ENCODE assay signal across 14 mouse cellular contexts in genomic region chr5:34512486-34512885, GRCm38 (mm10). TPM values are rescaled to one million over a fixed set of nuclear protein-coding genes. Genes with fewer than 3 reads are reported as not detected.
A peak's percentile ranks its signal among the peaks of the same experiment; 100 is the strongest.
DNase-seq lines count a peak whose midpoint lies in the region; ATAC-seq lines count a peak whose summit lies in the region.
"Had no signal": no experiment of that assay in that cellular context is flagged by ENCODE, and none has a peak within 500 bp of the region (broad histone marks: within the 10 kb centered on the region; RNA-seq: fewer than 3 reads in every experiment).

No protein-coding gene starts in this region.

- DNase-seq in heart, adult 18-20 months: no peak
- DNase-seq in limb, embryonic 10.5 days (ENCODE audit: low spot score): no peak
- DNase-seq: adrenal gland, postnatal 14 days; cerebellum, postnatal 14 days; kidney, adult 11 months; right cerebral cortex, adult 18-20 months had no signal

- peak overlapping the region; percentile 91 for H3K4me2 ChIP-seq in heart, embryonic 15.5 days
- H3K4me2 ChIP-seq in limb, embryonic 13.5 days (replicated peaks): no peak overlapping the region; the same call in 1 of the 2 replicates
- H3K4me2 ChIP-seq in embryonic facial prominence, embryonic 15.5 days (replicated peaks): peak overlapping the region; percentile 92; the same call in 1 of the 2 replicates
- peak overlapping the region; percentile 92; the same call in 1 of the 2 replicates for H3K4me2 ChIP-seq in stomach, embryonic 14.5 days (replicated peaks; ENCODE audit: low read depth, low read length)
- no peak overlapping the region for H3K4me2 ChIP-seq in forebrain, embryonic 13.5 days

- no peaks in the 10 kb centered on the region for H3K27me3 ChIP-seq in heart, embryonic 15.5 days
- peaks cover 11% of the 10 kb centered on the region for H3K27me3 ChIP-seq in limb, embryonic 13.5 days
- peaks cover 23% of the 10 kb centered on the region for H3K27me3 ChIP-seq in limb, embryonic 10.5 days (ENCODE audit: low read depth, poor library complexity, severe bottlenecking)
- H3K27me3 ChIP-seq in embryonic facial prominence, embryonic 15.5 days: no peaks in the 10 kb centered on the region
- no peaks in the 10 kb centered on the region for H3K27me3 ChIP-seq in stomach, embryonic 14.5 days (ENCODE audit: control insufficient read depth, insufficient read depth, low read length)
- H3K27me3 ChIP-seq in forebrain, embryonic 13.5 days: peaks cover 14% of the 10 kb centered on the region
- H3K27me3 ChIP-seq: limb, embryonic 15.5 days had no signal

- H3K9me3 ChIP-seq in heart, embryonic 15.5 days (replicated peaks): no peaks in the 10 kb centered on the region
- H3K9me3 ChIP-seq in limb, embryonic 13.5 days: 0 out of 2 replicates have a peak, but pooled peaks cover 3% of the 10 kb centered on the region
- no peaks in the 10 kb centered on the region for H3K9me3 ChIP-seq in limb, embryonic 10.5 days (replicated peaks)
- H3K9me3 ChIP-seq in embryonic facial prominence, embryonic 15.5 days (replicated peaks): no peaks in the 10 kb centered on the region
- no peaks in the 10 kb centered on the region for H3K9me3 ChIP-seq in stomach, embryonic 14.5 days (ENCODE audit: control insufficient read depth, low read depth, low read length)
- no peaks in the 10 kb centered on the region for H3K9me3 ChIP-seq in forebrain, embryonic 13.5 days (replicated peaks)
- H3K9me3 ChIP-seq: forebrain, embryonic 12.5 days; G1E; limb, embryonic 15.5 days had no signal

- H3K9ac ChIP-seq in heart, embryonic 15.5 days: no peak overlapping the region
- H3K9ac ChIP-seq in limb, embryonic 13.5 days: no peak overlapping the region
- no peak overlapping the region for H3K9ac ChIP-seq in embryonic facial prominence, embryonic 15.5 days
- H3K9ac ChIP-seq in stomach, embryonic 14.5 days (replicated peaks; ENCODE audit: low read depth, low read length): no peak overlapping the region
- no peak overlapping the region for H3K9ac ChIP-seq in forebrain, embryonic 13.5 days

- no peak overlapping the region for H3K27ac ChIP-seq in heart, embryonic 15.5 days
- no peak overlapping the region for H3K27ac ChIP-seq in limb, embryonic 13.5 days
- no peak overlapping the region for H3K27ac ChIP-seq in limb, embryonic 10.5 days
- no peak overlapping the region for H3K27ac ChIP-seq in embryonic facial prominence, embryonic 15.5 days (replicated peaks)
- no peak overlapping the region for H3K27ac ChIP-seq in stomach, embryonic 14.5 days (ENCODE audit: low read length)
- no peak overlapping the region for H3K27ac ChIP-seq in forebrain, embryonic 13.5 days
- H3K27ac ChIP-seq: forebrain, embryonic 12.5 days; limb, embryonic 15.5 days had no signal

- ATAC-seq in heart, embryonic 15.5 days (replicated peaks; ENCODE audit: insufficient number of reproducible peaks, insufficient read depth, low FRiP score, low read depth): no peak
- no peak for ATAC-seq in limb, embryonic 13.5 days (ENCODE audit: low FRiP score, low read depth)
- ATAC-seq in embryonic facial prominence, embryonic 15.5 days (ENCODE audit: insufficient number of reproducible peaks, low FRiP score, low TSS enrichment, low read depth): no peak
- no peak for ATAC-seq in stomach, embryonic 14.5 days (ENCODE audit: insufficient number of reproducible peaks, insufficient read depth, low FRiP score, low read depth)
- ATAC-seq in forebrain, embryonic 13.5 days: no peak

- H3K36me3 ChIP-seq in heart, embryonic 15.5 days: no peaks in the 10 kb centered on the region
- no peaks in the 10 kb centered on the region for H3K36me3 ChIP-seq in limb, embryonic 13.5 days
- no peaks in the 10 kb centered on the region for H3K36me3 ChIP-seq in limb, embryonic 10.5 days
- H3K36me3 ChIP-seq in embryonic facial prominence, embryonic 15.5 days: no peaks in the 10 kb centered on the region
- no peaks in the 10 kb centered on the region for H3K36me3 ChIP-seq in stomach, embryonic 14.5 days (ENCODE audit: control insufficient read depth, insufficient read depth, low read length)
- H3K36me3 ChIP-seq in forebrain, embryonic 13.5 days (ENCODE audit: poor library complexity, severe bottlenecking): no peaks in the 10 kb centered on the region
- H3K36me3 ChIP-seq: forebrain, embryonic 12.5 days; limb, embryonic 15.5 days had no signal

- WGBS in heart, embryonic 15.5 days: 90% methylated on average over 3 of the region's 3 CpGs
- 78% methylated on average over 3 of the region's 3 CpGs for WGBS in limb, embryonic 13.5 days
- WGBS in limb, embryonic 10.5 days: 88% methylated on average over 3 of the region's 3 CpGs
- 80% methylated on average over 3 of the region's 3 CpGs for WGBS in embryonic facial prominence, embryonic 15.5 days
- 86% methylated on average over 3 of the region's 3 CpGs for WGBS in stomach, embryonic 14.5 days
- WGBS in forebrain, embryonic 13.5 days: 86% methylated on average over 3 of the region's 3 CpGs

- H3K4me1 ChIP-seq in heart, embryonic 15.5 days (replicated peaks): peaks cover 7% of the 10 kb centered on the region
- H3K4me1 ChIP-seq in limb, embryonic 13.5 days: peaks cover 10% of the 10 kb centered on the region
- H3K4me1 ChIP-seq in limb, embryonic 10.5 days: peaks cover 14% of the 10 kb centered on the region
- H3K4me1 ChIP-seq in embryonic facial prominence, embryonic 15.5 days: peaks cover 10% of the 10 kb centered on the region
- H3K4me1 ChIP-seq in stomach, embryonic 14.5 days (ENCODE audit: control insufficient read depth, insufficient read depth, low read length): no peaks in the 10 kb centered on the region
- H3K4me1 ChIP-seq in forebrain, embryonic 13.5 days: peaks cover 14% of the 10 kb centered on the region; the same call in 1 of the 2 replicates

- H3K4me3 ChIP-seq in heart, embryonic 15.5 days: no peak overlapping the region
- peak overlapping the region; percentile 75; the same call in 1 of the 2 replicates for H3K4me3 ChIP-seq in limb, embryonic 13.5 days
- H3K4me3 ChIP-seq in limb, embryonic 10.5 days: no peak overlapping the region
- peak overlapping the region; percentile 86 for H3K4me3 ChIP-seq in embryonic facial prominence, embryonic 15.5 days (replicated peaks)
- H3K4me3 ChIP-seq in stomach, embryonic 14.5 days (ENCODE audit: low read depth, low read length): no peak overlapping the region
- H3K4me3 ChIP-seq in forebrain, embryonic 13.5 days: no peak overlapping the region

RNA-seq across cellular contexts. Expression of gene Tnip2, which starts 1.3 kb away (rescaled TPM):
- polyA plus RNA-seq in heart, embryonic 15.5 days (2015; fragmentation: Nextera tagmentation; extraction: Ambion mirVana): 15.6 and 21.2 TPM in 2 replicates
- 1 to 10 TPM; 5.7 to 5.9 TPM for total RNA-seq in heart, adult 18-20 months (2021)
- polyA plus RNA-seq in limb, embryonic 13.5 days (2015; fragmentation: Nextera tagmentation; extraction: Ambion mirVana): 14.4 and 17.6 TPM in 2 replicates
- 3.8 and 6.0 TPM in 2 replicates for polyA plus RNA-seq in limb, embryonic 10.5 days (2016; fragmentation: Nextera tagmentation; extraction: Ambion mirVana)
- polyA plus RNA-seq in embryonic facial prominence, embryonic 15.5 days (2015; fragmentation: Nextera tagmentation; extraction: Ambion mirVana): 29.1 and 34.4 TPM in 2 replicates
- polyA plus RNA-seq in stomach, embryonic 14.5 days (2014; fragmentation: Nextera tagmentation; extraction: Ambion mirVana): 21.2 and 23.8 TPM in 2 replicates
- polyA plus RNA-seq in forebrain, embryonic 13.5 days (2015; fragmentation: Nextera tagmentation; extraction: Ambion mirVana): 5.1 and 5.7 TPM in 2 replicates

RNA-seq across cellular contexts. Expression of gene Sh3bp2, which starts 13.2 kb away (rescaled TPM):
- polyA plus RNA-seq in heart, embryonic 15.5 days (2015; fragmentation: Nextera tagmentation; extraction: Ambion mirVana): 3.8 and 6.4 TPM in 2 replicates
- total RNA-seq in heart, adult 18-20 months (2021): 1 to 10 TPM; 2.6 to 3.2 TPM
- polyA plus RNA-seq in limb, embryonic 13.5 days (2015; fragmentation: Nextera tagmentation; extraction: Ambion mirVana): 11.4 and 13.0 TPM in 2 replicates
- 9.9 and 17.1 TPM in 2 replicates for polyA plus RNA-seq in limb, embryonic 10.5 days (2016; fragmentation: Nextera tagmentation; extraction: Ambion mirVana)
- polyA plus RNA-seq in embryonic facial prominence, embryonic 15.5 days (2015; fragmentation: Nextera tagmentation; extraction: Ambion mirVana): 8.2 and 8.3 TPM in 2 replicates
- 8.5 and 9.4 TPM in 2 replicates for polyA plus RNA-seq in stomach, embryonic 14.5 days (2014; fragmentation: Nextera tagmentation; extraction: Ambion mirVana)
- 19.1 and 23.1 TPM in 2 replicates for polyA plus RNA-seq in forebrain, embryonic 13.5 days (2015; fragmentation: Nextera tagmentation; extraction: Ambion mirVana)

Comparison
In these comparisons a context has a peak if more than half of its experiments do, and no peak if none do; other contexts are left out.
1. H3K4me3 ChIP-seq: peak in limb, embryonic 13.5 days (single experiment) and embryonic facial prominence, embryonic 15.5 days (single experiment); none in heart, embryonic 15.5 days (single experiment), limb, embryonic 10.5 days (single experiment), stomach, embryonic 14.5 days (single experiment) and forebrain, embryonic 13.5 days (single experiment).
2. H3K4me2 ChIP-seq: peak in heart, embryonic 15.5 days (single experiment), embryonic facial prominence, embryonic 15.5 days (single experiment) and stomach, embryonic 14.5 days (single experiment); none in limb, embryonic 13.5 days (single experiment) and forebrain, embryonic 13.5 days (single experiment).